Mouse (Mus musculus) adrenal gland, postnatal 14 days (tissue): ENCODE results near the gene Vps26b. TPM values are rescaled to one million over a fixed set of nuclear protein-coding genes. Genes with fewer than 3 reads are reported as not detected.

Experiments
- DNase-seq: peaks from one replicate; pipeline ENCODE4 v3.0.0; 2021; ENCODE audit warnings: mixed read lengths
- total RNA-seq: library from RNA; stranded (reverse); gene quantifications from 2 replicates; pipeline ENCODE4 v1.2.3, GENCODE M21; 2021

Gene Vps26b
- total RNA-seq, 1 experiment from 2014 or later: 33.5 TPM

GRCm38 (mm10) chr9:26997062-26997461 lies 32.8 kb downstream of the Vps26b start:
- DNase-seq: no peak

- no peak for DNase-seq
Observed at GRCm38 (mm10) chr9:26993900-26994299, 36.0 kb downstream of the Vps26b start.

- no peak for DNase-seq
Observed at GRCm38 (mm10) chr9:26993118-26993517, 36.7 kb downstream of the Vps26b start.

GRCm38 (mm10) chr9:26990181-26990580 lies 39.7 kb downstream of the Vps26b start:
- no peak for DNase-seq

- no peak for DNase-seq
Observed at GRCm38 (mm10) chr9:26985668-26986277, 44.1 kb downstream of the Vps26b start.

GRCm38 (mm10) chr9:26985090-26985613 lies 44.7 kb downstream of the Vps26b start:
- DNase-seq: no peak

GRCm38 (mm10) chr9:26978776-26979175 lies 51.1 kb downstream of the Vps26b start:
- DNase-seq: no peak

GRCm38 (mm10) chr9:26977754-26978153 lies 52.1 kb downstream of the Vps26b start:
- no peak for DNase-seq

Other genes starting within 250 kb of the Vps26b start
- 9.6 and 10.5 TPM in 2 replicates for gene Glb1l2, start 223.6 kb downstream of the Vps26b start, total RNA-seq
- gene Glb1l3, start 169.2 kb downstream of the Vps26b start, total RNA-seq: 1.1 and 1.9 TPM in 2 replicates
- gene Gm1110, start 107.0 kb downstream of the Vps26b start, total RNA-seq: not detected in 2 replicates
- gene Acad8, start 30.5 kb downstream of the Vps26b start, total RNA-seq: 75.8 and 76.9 TPM in 2 replicates
- gene Thyn1, start 30.4 kb downstream of the Vps26b start, total RNA-seq: 40.3 and 42.8 TPM in 2 replicates
- 20.2 and 22.2 TPM in 2 replicates for gene Ncapd3, start 110 bp upstream of the Vps26b start, total RNA-seq
- 30.9 and 38.4 TPM in 2 replicates for gene Jam3, start 125.4 kb upstream of the Vps26b start, total RNA-seq